Mouse (Mus musculus) mouse trophoblast stem cell (cell line): ENCODE results near the gene Rbak.
"Not testable (repeated sequence)": the region's sequence is repeated elsewhere in the genome, so short reads cannot be mapped to it uniquely, and the experiment has no call there.

ENCODE experiments used
- in situ Hi-C, 2 experiments: fragments of 300-500 bp; cut with MseI, MboI; formaldehyde crosslinking; loops; 2 replicates in 1 of 2; 3 replicates in 1 of 2; pipeline ENCODE4 v1.15.1; 2025

Rbak gene

DNA sequence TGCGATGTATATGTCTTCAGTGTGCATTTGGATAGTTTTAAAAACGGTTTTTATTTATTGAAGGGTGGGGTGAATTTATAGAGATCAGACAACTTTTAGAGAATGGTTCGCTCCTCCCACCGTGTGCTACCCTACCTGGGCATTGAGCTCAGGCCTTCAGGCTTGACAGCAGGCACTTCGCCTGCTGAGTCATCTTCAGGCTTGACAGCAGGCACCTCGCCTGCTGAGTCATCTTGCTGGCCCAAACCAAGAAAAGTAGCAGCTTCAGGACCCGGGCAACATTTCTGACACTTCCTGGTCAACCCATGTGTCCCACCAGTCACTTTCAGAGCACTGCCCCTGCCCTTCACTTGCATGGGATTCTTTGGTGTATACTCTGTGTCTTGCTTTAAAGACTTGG lies 45.5 kb downstream of the Rbak start:
- in situ Hi-C loops: no loop called here

DNA sequence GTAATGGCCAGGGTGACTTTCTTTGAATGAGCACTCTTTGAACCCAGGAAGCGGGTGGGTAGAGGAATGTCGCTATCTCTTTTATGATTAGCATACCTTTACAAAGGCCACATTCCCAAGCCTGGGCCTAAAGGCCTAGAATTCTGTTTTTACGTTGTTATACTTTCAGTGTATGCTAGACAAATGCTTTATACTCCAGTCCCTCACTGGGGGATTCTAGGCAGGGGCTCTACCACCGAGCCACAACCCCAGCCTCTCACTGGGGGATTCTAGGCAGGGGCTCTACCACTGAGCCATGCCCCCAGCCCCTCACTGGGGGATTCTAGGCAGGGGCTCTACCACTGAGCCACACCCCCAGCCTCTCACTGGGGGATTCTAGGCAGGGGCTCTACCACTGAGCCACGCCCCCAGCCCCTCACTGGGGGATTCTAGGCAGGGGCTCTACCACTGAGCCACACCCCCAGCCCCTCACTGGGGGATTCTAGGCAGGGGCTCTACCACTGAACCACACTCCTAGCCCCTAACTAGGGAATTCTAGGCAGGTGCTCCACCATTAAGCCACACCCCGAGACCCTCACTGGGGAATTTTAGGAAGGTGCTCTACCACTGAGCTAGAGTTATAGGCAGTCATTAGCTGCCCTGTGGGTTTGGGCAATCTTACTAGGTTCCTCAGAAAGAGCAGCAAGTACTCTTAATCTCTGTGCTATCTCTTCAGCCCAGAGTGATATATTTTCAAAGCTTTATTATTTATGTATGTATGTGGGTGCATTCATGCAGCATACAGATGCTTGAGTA lies 46.2 kb downstream of the Rbak start:
- in situ Hi-C loops: not testable (repeated sequence)

DNA sequence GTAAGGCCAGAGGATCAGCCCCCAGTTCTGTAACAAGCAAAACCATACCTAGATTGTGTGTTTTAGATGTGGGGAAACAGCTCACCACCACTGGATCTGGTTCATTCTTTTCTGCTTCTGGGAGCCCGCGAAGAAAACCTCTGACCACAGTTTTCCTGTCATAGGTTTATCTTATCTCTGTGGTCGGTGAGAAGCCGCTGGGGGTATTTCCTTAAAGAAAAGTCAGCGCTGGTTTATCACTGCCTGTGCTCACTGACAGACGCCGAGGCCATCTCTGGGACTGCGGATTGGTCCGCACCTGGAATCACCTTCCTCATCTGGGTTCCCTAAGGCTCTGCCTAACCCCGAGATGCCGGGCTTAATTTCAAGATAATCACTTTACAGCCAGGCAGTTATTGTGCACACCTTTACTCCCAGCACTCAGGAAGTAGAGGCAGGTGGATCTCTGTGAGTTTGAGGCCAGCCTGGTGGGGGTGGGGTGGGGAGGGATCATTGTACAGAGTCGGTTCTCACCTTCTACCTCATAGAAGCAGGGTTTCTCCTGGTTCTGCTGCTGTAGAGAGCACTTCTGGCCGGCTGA lies 47.5 kb downstream of the Rbak start:
- in situ Hi-C loops: no loop called here

DNA sequence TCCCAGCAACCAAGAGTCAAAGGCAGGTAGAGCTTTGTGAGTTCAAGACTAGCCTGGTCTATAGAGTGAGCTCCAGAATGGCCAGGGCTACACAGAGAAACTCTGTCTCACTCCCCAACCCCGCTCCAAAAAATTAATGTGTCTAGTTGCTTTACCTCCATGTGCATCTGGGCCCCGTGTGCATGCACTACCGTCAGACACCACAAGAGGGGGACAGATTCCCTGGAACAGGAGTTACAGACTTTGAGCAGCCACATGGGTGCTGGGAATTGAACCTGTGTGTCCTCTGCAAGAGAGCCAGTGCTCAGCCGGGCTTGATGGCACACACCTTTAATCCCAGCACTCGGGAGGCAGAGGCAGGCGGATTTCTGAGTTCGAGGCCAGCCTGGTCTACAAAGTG lies 50.2 kb downstream of the Rbak start:
- in situ Hi-C loops: no loop called here

DNA sequence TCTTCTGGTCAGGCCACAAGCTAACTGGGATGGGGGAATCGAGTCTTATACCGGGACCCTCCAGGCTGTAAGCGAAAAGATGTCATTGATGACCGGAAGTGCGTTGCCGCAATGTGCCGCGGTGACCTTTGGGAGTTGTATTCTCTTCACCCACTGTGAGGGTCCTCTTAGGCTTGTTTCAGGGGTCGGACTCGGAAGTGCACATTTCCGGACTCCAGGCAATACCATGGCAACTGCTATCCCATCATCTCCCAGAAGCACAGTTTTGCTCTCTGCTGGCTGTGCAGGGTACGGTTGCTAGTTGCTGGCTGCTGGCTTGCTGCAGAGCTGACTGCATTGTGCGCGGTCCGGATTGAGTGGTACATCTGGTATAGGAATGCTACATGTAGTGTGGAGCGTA lies 51.5 kb downstream of the Rbak start:
- in situ Hi-C loops: no loop called here

DNA sequence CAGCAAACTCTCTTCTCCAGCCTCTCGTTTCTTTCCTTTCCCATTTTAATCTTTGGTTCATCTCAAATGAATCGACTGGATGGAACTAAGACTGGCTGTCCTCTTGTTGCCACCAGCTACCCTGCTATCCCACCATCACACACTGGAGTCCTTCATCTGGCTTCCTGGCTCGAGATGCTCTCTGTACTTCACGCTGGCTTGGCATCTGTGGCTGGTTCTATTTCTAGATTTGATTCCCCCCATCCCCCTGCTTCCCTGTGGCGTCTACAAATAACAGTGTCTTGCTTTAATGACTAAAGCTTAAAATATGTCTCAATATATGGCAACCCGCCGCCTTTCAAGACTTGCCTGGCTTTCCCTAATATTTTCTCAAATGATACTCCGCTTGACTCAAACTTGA lies 52.7 kb downstream of the Rbak start:
- in situ Hi-C loops: no loop called here

DNA sequence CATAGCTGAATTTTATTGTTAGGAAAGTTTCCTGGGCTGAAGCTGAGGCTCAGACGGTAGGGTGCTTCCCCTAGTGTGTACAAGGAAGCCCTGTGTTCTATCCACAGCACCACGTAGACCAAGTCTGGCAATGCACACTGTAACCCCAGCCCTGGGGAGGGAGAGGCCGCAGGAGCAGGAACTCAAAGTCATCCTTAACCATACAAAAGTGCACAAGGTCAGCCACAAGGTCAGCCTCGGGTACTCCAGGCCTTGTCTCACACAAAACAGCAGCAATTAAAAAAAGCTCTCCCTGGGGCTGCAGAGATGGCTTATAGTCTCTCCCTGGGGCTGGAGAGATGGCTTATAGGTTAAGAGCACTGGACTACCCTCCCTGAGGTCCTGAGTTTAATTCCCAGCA lies 53.7 kb downstream of the Rbak start:
- in situ Hi-C loops: no loop called here

DNA sequence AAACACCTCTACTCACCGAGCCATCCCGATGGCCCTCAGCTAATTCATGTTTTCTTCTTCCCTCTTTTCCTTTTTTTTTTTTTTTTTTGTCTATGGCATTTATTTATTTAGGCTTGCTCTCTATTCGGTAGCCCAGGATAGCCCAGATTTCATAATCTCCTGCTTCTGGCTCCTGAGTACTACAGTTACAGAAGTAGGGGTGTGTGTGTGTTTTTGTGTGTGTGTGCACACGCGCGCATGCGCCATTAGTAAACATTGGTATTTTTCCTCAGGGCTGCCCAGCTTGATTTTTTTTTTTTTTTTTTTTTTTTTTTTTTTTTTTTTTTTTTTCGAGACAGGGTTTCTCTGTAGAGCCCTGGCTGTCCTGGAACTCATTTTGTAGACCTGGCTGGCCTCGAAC lies 54.5 kb downstream of the Rbak start:
- in situ Hi-C loops: no loop called here

DNA sequence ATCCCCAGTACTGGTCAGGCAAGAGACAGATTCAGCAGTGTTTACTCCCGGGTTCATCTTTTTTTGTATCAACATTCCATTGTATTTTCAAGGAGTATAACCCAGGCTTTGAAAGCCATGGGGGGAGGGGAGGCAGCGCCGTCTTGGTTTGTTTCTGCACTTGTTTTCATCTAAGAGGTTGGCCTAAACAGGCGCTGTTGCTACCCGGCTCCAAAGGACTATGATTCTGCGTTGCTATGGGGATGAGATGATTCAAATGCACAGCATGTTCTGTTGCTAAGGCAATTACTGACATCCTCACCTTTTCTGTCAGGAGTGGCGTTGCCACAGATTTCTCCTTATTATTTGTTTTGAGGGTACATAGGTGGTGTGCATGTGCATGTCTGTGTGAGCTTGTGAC lies 55.0 kb downstream of the Rbak start:
- in situ Hi-C loops: no loop called here

DNA sequence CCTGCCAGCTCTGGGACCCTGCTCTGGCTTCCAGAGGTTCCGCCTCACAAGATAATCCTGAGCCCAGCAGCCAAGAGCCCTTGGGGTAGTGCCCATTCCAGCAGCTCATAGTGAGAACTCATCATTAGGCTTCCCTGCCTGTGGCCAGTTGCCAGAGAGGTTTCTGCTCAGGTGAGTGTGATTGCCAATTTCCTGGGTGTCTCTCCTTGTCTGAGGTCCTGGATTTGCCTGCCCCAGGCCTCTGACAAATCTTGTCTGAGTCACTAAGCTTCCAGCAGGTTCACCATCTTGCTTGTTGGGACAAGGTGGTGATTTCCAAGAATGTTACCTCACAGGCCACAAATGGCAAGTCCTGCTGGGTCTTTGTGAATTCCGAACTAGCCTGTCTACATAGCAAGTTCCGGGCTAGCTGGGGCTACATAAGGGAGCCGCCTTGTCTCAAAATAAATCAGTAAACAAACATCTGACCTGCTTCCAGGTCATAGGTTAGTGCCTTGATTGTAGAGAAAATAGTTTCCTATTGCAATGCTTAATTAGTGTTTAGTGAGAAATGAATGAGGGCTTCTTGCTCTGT lies 55.7 kb downstream of the Rbak start:
- in situ Hi-C loops: no loop called here

DNA sequence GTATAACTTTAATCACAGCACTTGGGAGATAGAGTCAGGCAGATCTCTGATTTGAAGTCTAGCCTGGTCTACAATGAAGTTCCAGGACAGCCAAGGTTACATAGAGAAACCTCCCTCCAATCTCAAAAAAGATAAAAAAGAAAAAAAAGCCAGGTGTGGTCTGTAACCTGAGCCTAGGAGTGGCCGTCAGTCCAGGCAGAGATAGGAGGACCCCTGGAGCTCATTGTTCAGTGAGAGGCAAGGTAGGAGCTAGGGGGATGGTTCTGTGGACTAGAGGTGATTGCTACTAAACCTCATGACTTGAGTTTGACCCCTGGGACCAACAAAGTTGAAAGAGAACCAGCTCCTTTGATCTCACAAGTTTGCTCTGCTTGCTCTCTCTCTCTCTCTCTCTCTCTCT lies 57.9 kb downstream of the Rbak start:
- in situ Hi-C loops: no loop called here
